Mouse (Mus musculus): ENCODE measurements at regions not wholly inside any gene's neighbourhood (a gene's known extent, or its start where the extent isn't known, plus 50 kb on each side); places are given as distances from the start of the nearest gene placed in this dataset.

- TF ChIP-seq GATA1 (IDR thresholded peaks at IDR 0.05; ENCODE audit: borderline replicate concordance, low read length) (no peak), CTCF (IDR thresholded peaks at IDR 0.05; ENCODE audit: low read depth, low read length) (no peak), TAL1 (conservative IDR thresholded peaks at IDR 0.05; ENCODE audit: low read depth, low read length) (no peak)
These were observed 267.6 kb upstream of the Rpl38 start for GRCm38 (mm10) chr11:114400701-114401100.

Measured in G1E (cell line).